Mouse (Mus musculus) liver, embryonic 11.5 days (tissue): ENCODE data around the gene Pcbp4. TPM values are rescaled to one million over a fixed set of nuclear protein-coding genes. Genes with fewer than 3 reads are reported as not detected.
"Not testable (repeated sequence)": the region's sequence is repeated elsewhere in the genome, so short reads cannot be mapped to it uniquely, and the experiment has no call there.

ENCODE experiments used
- ATAC-seq: fragments of 200-750 bp; cut with Nextera tagmentation; replicated peaks from 2 replicates; pipeline ENCODE4 v1.8.0; 2017; ENCODE audit warnings: moderate number of reproducible peaks, mild to moderate bottlenecking, moderate TSS enrichment, moderate library complexity; ENCODE audit not compliant: low FRiP score
- DNase-seq: peaks from one replicate; pipeline ENCODE4 v3.0.0-alpha.2; 2017; ENCODE audit warnings: low spot score
- H3K27ac ChIP-seq: fragments of 300-500 bp; sonication (generic); 2 replicates; pipeline ENCODE4 v1.5.1; 2014; ENCODE audit warnings: mild to moderate bottlenecking, low read depth, low read length, control low read depth
- H3K27me3 ChIP-seq: fragments of 300-500 bp; sonication (generic); replicated peaks from 2 replicates; pipeline ENCODE4 v1.6.1; 2014; ENCODE audit warnings: low read length, mixed read lengths; ENCODE audit not compliant: control insufficient read depth, insufficient read depth
- H3K36me3 ChIP-seq: fragments of 300-500 bp; sonication (generic); 2 replicates; pipeline ENCODE4 v1.6.1; 2014; ENCODE audit warnings: mild to moderate bottlenecking, low read length, moderate library complexity, mixed read lengths; ENCODE audit not compliant: control insufficient read depth, insufficient read depth
- H3K4me1 ChIP-seq: fragments of 300-500 bp; sonication (generic); replicated peaks from 2 replicates; pipeline ENCODE4 v1.6.1; 2014; ENCODE audit warnings: low read length, mixed read lengths; ENCODE audit not compliant: control insufficient read depth, insufficient read depth
- H3K4me2 ChIP-seq: fragments of 300-500 bp; sonication (generic); 2 replicates; pipeline ENCODE4 v1.6.1; 2014; ENCODE audit warnings: mild to moderate bottlenecking, control low read depth, moderate library complexity
- H3K4me3 ChIP-seq: fragments of 300-500 bp; sonication (generic); 2 replicates; pipeline ENCODE4 v1.5.1; 2014; ENCODE audit warnings: low read depth, low read length, control low read depth
- H3K9ac ChIP-seq: fragments of 300-500 bp; sonication (generic); 2 replicates; pipeline ENCODE4 v1.6.1; 2014; ENCODE audit warnings: low read depth, low read length, control low read depth
- H3K9me3 ChIP-seq: fragments of 300-500 bp; sonication (generic); 2 replicates; pipeline ENCODE4 v1.6.1; 2016; ENCODE audit warnings: low read length, inconsistent platforms, mixed read lengths; ENCODE audit not compliant: control insufficient read depth
- WGBS: fragments of 180-500 bp; shearing (Covaris S2); extraction: QIAGEN DNeasy Blood & Tissue Kit; methylation state at CpG from one replicate; pipeline ENCODE4 v1.1.7; 2014; 5-methylcytosine and 5-hydroxymethylcytosine counted together
- polyA plus RNA-seq: library from polyadenylated mRNA; unstranded; fragments of >200 nt; fragmentation: Nextera tagmentation; extraction: Ambion mirVana; gene quantifications from 2 replicates; pipeline ENCODE4 v1.2.1, GENCODE M21; 2014

Pcbp4 gene
- polyA plus RNA-seq, 1 experiment from 2014 or later = 62.4 TPM

DNA sequence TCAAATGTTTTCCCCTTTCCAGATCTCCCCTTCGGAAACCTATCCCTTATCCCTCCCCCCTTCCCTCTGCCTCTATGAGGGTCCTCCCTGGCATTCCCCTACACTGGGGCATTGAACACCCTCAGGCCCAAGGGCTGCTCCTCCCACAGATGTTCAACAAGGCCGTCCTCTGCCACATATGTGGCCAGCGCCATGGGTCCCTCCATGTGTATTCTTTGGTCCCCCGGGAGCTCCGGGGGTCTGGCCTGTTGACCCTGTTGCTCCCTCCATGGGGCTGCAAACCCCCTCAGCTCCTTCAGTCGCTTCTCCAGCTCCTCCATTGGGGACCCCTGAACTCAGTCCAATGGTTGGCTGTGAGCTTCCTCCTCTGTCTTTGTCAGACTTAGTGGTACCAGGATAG lies 34.5 kb downstream of the Pcbp4 start:
- H3K27ac ChIP-seq, DNase-seq, H3K9ac ChIP-seq, ATAC-seq, H3K4me2 ChIP-seq, H3K27me3 ChIP-seq, H3K4me1 ChIP-seq, H3K9me3 ChIP-seq, H3K4me3 ChIP-seq: not testable (repeated sequence)
- peaks cover 24% of the 10 kb centered on the region; the same call in 1 of the 2 replicates for H3K36me3 ChIP-seq
- 78% methylated on average over 6 of the region's 6 CpGs for WGBS

DNA sequence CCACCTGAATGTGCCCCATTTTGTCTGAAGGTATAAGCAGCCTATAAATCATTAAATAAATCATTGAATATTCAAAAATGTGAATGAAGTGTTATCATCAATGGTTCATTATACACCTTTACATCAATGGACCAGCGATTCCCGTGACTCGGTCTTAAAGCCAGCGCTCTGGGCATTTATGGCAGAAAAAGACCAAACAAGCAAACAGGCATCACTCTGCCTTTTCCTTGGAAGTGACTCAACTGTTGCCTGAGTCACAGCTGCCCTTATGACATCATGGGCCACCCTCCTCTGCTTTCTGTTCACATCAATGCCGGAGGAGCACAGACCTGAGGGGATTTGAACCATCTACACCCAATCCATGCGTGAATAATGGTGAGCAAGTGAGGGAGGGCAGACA lies 46.6 kb downstream of the Pcbp4 start, which contains the start of gene Iqcf1:
TSS of gene Iqcf1 (plus strand) at position 301 of the 400 bp plus-strand sequence.
- no peak for DNase-seq
- H3K4me2 ChIP-seq = no peak within 1 kb of the TSS
- no peaks in the 10 kb centered on the region for H3K36me3 ChIP-seq
- H3K4me1 ChIP-seq = no peaks in the 10 kb centered on the region
- no peak within 1 kb of the TSS for H3K9ac ChIP-seq
- no peak within 1 kb of the TSS for H3K4me3 ChIP-seq
- ATAC-seq = no peak
- H3K27ac ChIP-seq = no peak within 1 kb of the TSS
- H3K27me3 ChIP-seq = no peaks in the 10 kb centered on the region
- WGBS = 90% methylated on average over 6 of the region's 6 CpGs
- H3K9me3 ChIP-seq = no peaks in the 10 kb centered on the region

GRCm38 (mm10) chr9:106501846-106502245 lies 48.8 kb downstream of the Pcbp4 start:
- Histone ChIP-seq H3K4me1 (no peaks in the 10 kb centered on the region), H3K9ac (no peak overlapping the region), H3K27me3 (no peaks in the 10 kb centered on the region), H3K9me3 (no peaks in the 10 kb centered on the region), H3K27ac (no peak overlapping the region), H3K4me3 (no peak overlapping the region), H3K36me3 (no peaks in the 10 kb centered on the region), H3K4me2 (no peak overlapping the region)
- ATAC-seq (no peak), DNase-seq (no peak)
- WGBS = 84% methylated on average over 22 of the region's 22 CpGs

DNA sequence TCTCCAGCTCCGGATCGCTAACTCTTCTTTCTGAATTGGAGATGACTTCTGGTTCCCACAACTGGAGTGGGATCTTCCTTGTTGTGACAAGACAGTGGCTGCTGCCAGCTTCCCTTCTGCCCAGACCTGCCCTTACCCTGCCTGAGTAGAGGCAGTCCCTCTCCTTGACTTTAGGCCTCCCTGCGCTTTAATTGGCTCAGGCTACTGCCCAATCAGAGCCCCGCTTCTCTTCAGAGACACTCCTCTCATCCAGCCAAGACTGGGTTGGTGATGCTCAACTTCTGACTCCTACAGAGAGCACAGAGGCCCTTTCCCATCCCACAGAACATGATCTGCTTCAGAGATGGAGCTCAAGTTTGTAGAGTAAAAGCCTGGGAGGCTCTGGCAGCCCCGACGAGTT lies 51.2 kb downstream of the Pcbp4 start:
- no peak overlapping the region for H3K27ac ChIP-seq
- WGBS = 63% methylated on average over 6 of the region's 6 CpGs
- DNase-seq = no peak
- H3K4me1 ChIP-seq = no peaks in the 10 kb centered on the region
- H3K36me3 ChIP-seq = no peaks in the 10 kb centered on the region
- no peak for ATAC-seq
- no peaks in the 10 kb centered on the region for H3K9me3 ChIP-seq
- H3K9ac ChIP-seq = no peak overlapping the region
- no peaks in the 10 kb centered on the region for H3K27me3 ChIP-seq
- no peak overlapping the region for H3K4me2 ChIP-seq
- no peak overlapping the region for H3K4me3 ChIP-seq

DNA sequence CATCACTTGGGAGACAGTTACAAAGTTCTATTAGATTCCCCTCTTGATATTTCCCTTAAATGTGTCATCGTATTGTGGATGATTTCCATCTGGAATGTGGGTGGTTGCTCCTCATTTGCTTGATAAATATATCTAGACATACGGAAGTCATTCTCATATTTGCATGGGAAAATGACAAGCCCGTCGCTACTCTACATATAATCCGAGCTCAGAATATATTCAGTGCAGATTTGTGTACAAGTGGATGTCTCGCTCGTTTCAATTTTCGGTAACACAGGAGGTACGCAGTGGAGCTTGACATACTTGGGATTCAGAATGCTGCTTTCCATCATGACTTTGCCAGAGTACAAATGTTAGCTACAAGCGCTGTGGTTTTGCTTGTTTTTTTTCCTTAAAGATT lies 56.3 kb downstream of the Pcbp4 start:
- H3K4me3 ChIP-seq = no peak overlapping the region
- WGBS = 87% methylated on average over 10 of the region's 10 CpGs
- H3K4me2 ChIP-seq = no peak overlapping the region

DNA sequence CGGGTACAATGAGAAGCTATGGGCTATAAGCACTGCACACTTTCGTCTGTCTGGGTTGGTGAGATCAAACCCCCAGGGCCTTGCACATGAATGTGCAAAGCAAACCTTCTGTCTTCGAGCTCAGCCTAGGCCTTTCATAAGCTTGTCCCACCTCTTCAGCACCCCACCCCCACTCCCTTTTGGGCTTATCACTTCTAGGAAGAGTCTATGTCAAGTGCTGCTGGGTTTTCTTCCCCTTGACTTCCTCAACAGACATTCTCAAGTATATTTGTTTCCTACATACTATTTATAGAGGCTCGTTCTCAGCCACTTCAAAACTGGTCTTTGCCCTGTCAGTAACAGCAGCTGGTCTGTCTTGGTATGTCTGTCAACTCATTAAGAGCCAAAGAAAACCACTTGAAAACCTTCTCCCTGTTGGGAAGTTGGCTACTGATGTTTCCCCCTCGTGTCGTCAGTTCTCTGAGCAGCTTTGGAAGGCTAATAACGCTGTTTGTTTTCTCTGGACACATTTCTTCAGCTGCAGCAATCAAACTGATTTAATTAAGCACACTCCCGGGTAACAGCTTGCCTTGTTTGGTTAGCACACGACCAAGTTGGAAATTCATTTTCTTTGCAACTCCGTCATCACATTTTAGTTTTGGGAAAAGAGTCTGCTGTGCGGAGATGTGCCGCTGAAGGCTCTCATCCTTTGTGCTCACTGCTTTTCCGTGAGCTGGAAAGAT lies 59.8 kb downstream of the Pcbp4 start:
- DNase-seq (no peak), ATAC-seq (no peak)
- Histone ChIP-seq H3K4me2 (no peak overlapping the region), H3K36me3 (no peaks in the 10 kb centered on the region), H3K27ac (no peak overlapping the region), H3K9me3 (no peaks in the 10 kb centered on the region), H3K9ac (no peak overlapping the region), H3K4me3 (no peak overlapping the region), H3K27me3 (no peaks in the 10 kb centered on the region), H3K4me1 (no peaks in the 10 kb centered on the region)
- 56% methylated on average over 13 of the region's 13 CpGs for WGBS

More for the DNA sequence above, 56.3 kb downstream of the Pcbp4 start:
- H3K27me3 ChIP-seq = no peaks in the 10 kb centered on the region
- DNase-seq (no peak), ATAC-seq (no peak)
- H3K27ac ChIP-seq = no peak overlapping the region
- H3K9me3 ChIP-seq = no peaks in the 10 kb centered on the region
- no peaks in the 10 kb centered on the region for H3K4me1 ChIP-seq
- no peaks in the 10 kb centered on the region for H3K36me3 ChIP-seq
- H3K9ac ChIP-seq = no peak overlapping the region

GRCm38 (mm10) chr9:106513566-106513965 lies 60.5 kb downstream of the Pcbp4 start:
- no peaks in the 10 kb centered on the region for H3K36me3 ChIP-seq
- no peaks in the 10 kb centered on the region for H3K4me1 ChIP-seq
- H3K27ac ChIP-seq = no peak overlapping the region
- ATAC-seq (no peak), DNase-seq (no peak)
- WGBS = 72% methylated on average over 6 of the region's 6 CpGs
- no peaks in the 10 kb centered on the region for H3K27me3 ChIP-seq
- H3K4me3 ChIP-seq = no peak overlapping the region
- no peak overlapping the region for H3K4me2 ChIP-seq
- no peak overlapping the region for H3K9ac ChIP-seq
- no peaks in the 10 kb centered on the region for H3K9me3 ChIP-seq

Other genes with a start within 250 kb of the Pcbp4 start
- not detected in 2 replicates for gene Tlr9, start 230.7 kb upstream of the Pcbp4 start, polyA plus RNA-seq
- gene Alas1, start 204.6 kb upstream of the Pcbp4 start, polyA plus RNA-seq = 57.4 and 67.9 TPM in 2 replicates
- gene Poc1a, start 172.2 kb upstream of the Pcbp4 start, polyA plus RNA-seq = 36.6 and 39.0 TPM in 2 replicates
- gene Dusp7, start 84.7 kb upstream of the Pcbp4 start, polyA plus RNA-seq = 17.8 and 18.1 TPM in 2 replicates
- gene Rpl29, start 23.8 kb upstream of the Pcbp4 start, polyA plus RNA-seq = 1,192 and 1,256 TPM in 2 replicates
- gene Acy1, start 15.0 kb upstream of the Pcbp4 start, polyA plus RNA-seq = 51.1 and 52.3 TPM in 2 replicates
- gene Abhd14b, start 5.8 kb upstream of the Pcbp4 start, polyA plus RNA-seq = 19.5 and 19.7 TPM in 2 replicates
- 53.6 and 54.0 TPM in 2 replicates for gene Abhd14a, start 5.6 kb upstream of the Pcbp4 start, polyA plus RNA-seq
- 0.11 TPM in 1 of 2 replicates, not detected in the other for gene Gpr62, start 12.6 kb downstream of the Pcbp4 start, polyA plus RNA-seq
- 85.4 and 92.8 TPM in 2 replicates for gene Rrp9, start 22.7 kb downstream of the Pcbp4 start, polyA plus RNA-seq
- 1.5 and 1.6 TPM in 2 replicates for gene Parp3, start 23.7 kb downstream of the Pcbp4 start, polyA plus RNA-seq
- gene Iqcf1, start 46.7 kb downstream of the Pcbp4 start, polyA plus RNA-seq = not detected in 2 replicates
- gene Iqcf5, start 61.3 kb downstream of the Pcbp4 start, polyA plus RNA-seq = not detected in 2 replicates
- gene Iqcf3, start 108.3 kb downstream of the Pcbp4 start, polyA plus RNA-seq = not detected in 2 replicates
- not detected in 2 replicates for gene Iqcf4, start 117.7 kb downstream of the Pcbp4 start, polyA plus RNA-seq
- gene Iqcf6, start 173.3 kb downstream of the Pcbp4 start, polyA plus RNA-seq = not detected in 2 replicates
- not detected in 2 replicates for gene Grm2, start 202.8 kb downstream of the Pcbp4 start, polyA plus RNA-seq
- gene Tex264, start 232.6 kb downstream of the Pcbp4 start, polyA plus RNA-seq = 29.3 and 33.1 TPM in 2 replicates